Mouse (Mus musculus) c-Kit-positive CD71-positive TER-119-negative erythroid progenitor cells, embryonic 14.5 days (primary cell): ENCODE measurements around the gene Ly6g6d.

Experiments used
- DNase-seq: peaks from one replicate; pipeline ENCODE4 v3.0.0-alpha.2; 2013; ENCODE audit warnings: low read depth

Gene Ly6g6d

DNA sequence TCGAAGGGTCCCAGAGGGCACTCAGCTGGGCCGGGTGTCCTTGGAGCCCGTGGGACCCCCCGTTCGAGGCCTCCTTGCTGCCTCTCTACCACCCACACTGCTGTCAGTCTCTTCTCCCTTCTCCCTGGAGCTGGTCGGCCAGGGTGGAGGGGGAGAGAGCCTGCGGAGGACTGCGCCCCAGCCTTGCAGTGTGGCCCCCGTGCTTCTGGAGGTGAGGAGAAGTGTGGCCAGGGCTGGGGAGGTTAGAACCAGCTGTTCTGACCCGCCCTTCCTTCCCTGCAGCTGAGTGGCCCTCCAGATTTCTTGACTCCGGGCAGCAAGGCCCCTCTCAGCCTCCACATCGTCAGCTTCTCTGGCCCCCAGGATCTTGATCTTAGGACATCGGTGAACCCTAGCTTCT, 53.6 kb downstream of the Ly6g6d start:
- DNase-seq = no peak

DNA sequence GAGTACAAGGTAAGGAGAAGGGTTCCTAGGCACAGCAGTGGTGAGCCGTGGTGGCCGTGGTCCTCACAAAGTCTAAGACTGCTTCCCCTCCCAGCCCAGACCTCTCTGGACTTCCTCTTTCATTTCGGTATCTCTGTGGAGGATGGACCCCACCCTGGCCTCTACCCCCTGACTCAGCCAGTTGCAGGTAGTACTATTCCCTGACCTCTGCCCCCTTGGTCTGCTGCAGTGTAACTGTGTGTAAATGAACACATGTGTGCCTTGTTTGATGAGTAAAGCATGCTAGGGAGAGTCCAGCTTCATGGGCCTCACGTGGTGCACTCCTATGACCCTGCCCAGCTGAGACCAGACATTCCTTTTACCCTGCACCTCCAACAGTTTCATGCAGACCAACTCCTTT, 54.1 kb downstream of the Ly6g6d start:
- DNase-seq = no peak

DNA sequence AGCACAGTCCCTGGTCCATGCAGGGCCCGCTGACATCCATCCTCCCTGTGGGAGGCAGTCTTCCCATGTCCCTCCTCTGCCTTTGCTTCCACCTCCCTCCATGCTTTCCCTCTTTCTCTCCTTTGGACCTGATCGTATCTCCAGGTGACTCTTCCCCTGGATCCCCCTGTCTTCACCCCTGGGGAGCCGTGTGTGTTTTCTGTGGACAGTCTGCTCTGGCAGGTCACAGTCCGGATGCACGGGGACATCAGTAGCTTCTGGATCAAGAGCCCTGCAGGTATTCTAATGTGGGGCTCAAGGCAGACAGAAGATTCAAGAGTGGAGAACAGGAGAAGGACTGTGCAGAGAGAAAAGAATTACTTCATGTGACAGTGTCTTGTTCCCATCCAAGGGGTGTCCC, 54.6 kb downstream of the Ly6g6d start:
- DNase-seq = no peak

DNA sequence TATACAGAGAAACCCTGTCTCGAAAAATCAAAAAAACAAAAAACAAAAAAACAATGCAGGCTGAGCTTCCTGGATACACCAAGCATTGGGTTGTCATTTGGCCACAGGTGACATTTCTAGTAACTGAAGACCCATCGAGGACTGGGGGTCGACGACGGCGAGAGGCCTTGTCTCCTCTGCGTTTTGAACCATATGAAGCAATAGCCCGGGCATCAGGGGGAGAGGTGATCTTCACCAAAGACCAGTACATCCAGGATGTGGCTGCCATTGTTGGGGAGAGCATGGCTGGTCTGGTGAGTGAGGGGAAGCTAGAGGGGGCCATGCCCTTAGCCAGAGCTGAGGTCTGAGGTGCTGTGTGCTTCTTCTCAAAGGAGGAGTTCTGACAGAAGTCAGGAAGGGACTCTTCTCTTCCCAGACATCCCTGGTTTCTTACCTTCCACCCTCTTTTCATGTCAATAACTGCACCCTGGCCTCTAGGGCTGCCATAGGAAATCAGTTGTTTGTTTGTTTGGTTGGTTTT, 55.3 kb downstream of the Ly6g6d start:
- no peak for DNase-seq

DNA sequence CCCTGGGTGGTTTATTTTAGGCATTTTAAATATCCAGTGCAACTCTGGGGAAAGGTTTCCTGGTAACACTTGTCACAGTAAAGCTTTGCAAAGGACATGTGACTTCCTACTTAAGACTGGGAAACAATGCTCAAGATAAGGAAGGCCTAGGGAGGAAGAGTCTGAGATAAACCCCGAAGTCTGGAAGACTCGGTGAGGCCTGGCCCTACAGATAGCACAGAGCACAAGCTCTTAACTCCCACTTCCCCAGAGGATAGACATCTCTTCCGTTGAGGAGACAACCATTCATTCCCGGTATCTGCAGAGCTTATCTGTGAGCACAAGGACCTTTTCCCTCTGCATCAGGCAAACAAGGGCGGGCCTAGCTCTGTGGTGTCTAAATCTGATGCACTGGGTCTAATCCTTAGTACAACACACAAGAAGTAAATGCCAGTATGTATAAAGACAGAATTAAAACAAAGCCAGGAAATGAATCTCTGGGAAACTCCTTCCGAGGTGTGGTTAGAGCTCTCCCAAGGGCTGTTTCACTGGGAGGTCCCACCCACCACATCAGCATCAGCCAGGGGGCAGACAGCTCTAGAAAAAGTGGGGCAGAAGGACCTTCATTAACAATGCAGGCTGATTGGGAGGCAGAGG, 55.9 kb downstream of the Ly6g6d start:
- peak; percentile 85 for DNase-seq
